Mouse (Mus musculus) urinary bladder, postnatal 4 days (tissue): ENCODE data around the gene Msl1.
A peak's percentile ranks its signal among the peaks of the same experiment; 100 is the strongest.

ENCODE experiments used
- DNase-seq, 2 experiments: peaks; one replicate each; pipeline ENCODE4 v3.0.0; 2021 to 2022; ENCODE audit warnings: low spot score in 2 of 2

Gene Msl1

DNA sequence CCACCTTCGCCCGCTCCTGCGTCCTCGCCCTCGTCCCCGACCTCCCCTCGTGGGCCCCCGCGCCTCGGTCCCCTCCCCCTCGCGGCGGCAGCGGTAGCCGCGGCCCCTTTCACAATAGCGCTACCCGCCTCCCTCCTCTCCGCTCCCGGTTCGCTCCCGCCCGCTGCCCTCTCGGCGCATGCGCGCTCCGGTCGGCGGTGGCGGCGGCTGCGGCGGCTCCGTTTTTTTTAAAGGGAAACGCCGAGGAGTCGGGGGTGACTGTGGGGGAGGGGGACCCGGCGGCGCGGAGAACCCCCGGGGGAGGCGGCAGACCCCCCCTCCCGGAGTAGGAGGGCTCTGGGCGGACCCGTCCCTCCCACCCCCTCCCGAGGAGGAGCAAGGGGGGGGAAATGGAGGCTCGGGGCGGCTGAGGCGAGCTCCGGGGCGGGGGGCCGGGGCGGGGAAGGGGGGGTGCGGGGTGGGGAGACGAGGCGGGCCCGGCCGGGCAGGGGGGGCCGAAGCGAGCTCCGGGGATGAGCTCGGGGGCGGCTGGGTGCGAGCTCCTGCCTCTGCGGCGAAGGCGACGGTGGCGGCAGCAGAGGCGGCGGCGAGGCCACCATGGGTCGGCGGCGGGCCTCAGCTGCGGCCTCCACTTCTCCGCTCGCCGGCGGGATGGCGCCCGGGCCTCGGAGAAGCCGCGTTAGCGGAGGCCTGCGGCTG, at the start of gene Msl1:
Gene Msl1, plus strand, starts transcription at position 502 of the 699 bp plus-strand sequence.
- peak; percentile 88 to 89 for DNase-seq

DNA sequence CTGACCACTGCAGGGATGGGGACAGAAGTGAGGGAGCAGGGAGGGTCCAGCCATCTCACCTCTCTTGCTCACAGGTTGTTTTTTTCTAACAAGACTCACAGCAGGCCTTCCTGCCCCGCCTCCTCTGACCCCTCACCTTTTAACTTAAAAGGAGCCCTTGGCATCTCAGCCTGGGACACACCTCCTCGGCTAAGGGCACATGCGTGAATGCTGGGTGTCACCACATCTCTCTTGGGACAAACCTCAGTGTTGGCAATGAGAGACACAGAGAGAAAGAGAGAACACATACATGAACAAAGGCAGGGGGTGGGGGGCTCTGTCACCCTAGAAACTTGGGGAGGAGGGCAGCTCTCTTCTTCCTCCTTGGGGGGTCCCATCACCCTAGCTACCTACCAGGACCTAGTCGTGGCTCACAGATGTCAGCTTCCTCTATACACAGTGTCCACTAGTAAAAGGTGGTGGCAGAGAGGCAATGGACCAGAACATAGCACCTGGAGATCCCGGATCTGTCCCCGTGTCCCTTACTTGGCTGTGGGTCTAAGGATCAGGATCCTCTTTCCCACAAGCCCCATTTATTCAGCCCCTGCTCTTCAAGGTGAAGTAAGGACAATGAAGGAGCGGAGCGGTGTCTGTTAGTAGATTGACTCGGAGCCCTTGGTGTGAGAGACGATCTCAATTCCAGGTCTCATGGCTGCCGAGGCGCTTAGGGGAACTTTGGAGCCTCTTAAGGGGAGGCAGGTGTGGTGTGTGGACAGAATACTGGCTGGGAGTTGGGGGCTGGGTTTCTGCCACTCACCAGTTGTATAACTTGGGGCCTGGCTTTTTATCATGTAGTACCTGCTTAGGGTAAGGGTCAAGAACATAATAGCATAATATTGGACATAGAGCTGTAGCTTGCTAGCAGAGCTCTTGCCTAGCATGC, 49.1 kb upstream of the Msl1 start:
- no peak for DNase-seq

GRCm38 (mm10) chr11:98746855-98747693, 48.2 kb upstream of the Msl1 start:
- DNase-seq = no peak

DNA sequence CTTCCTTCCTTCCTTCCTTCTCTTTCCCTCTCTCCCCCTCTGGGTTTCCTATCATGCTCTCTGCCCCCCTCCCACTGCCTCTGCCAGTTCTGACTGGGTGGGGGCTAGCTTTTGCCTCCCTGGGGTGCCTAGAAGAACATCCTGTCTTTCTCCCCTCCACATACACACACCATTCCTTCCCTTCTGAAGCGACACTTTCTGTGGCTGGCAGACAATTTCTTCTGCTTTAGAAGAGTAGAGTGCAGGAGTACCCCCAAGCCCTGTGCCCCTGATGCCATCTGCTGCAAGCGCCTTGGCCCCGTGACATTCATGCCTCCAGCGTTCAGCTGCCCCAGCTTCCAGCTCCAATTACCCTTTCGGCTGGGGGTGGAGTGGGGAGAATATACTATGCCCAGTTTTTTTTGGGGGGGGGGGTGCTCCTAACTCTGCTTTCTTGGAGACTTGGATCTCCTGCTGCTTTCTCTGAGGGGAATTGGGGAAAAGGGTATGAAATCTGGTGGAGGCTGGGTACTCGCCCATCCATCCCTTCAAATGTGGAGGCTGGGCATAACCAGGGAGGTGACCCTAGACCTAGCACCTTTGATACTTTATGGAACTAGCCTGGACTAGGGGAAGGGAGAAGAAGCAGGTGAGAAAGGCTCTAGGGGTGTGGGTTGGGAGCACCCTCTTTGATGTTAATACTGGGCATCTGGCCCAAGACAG, 47.4 kb upstream of the Msl1 start:
- no peak for DNase-seq

DNA sequence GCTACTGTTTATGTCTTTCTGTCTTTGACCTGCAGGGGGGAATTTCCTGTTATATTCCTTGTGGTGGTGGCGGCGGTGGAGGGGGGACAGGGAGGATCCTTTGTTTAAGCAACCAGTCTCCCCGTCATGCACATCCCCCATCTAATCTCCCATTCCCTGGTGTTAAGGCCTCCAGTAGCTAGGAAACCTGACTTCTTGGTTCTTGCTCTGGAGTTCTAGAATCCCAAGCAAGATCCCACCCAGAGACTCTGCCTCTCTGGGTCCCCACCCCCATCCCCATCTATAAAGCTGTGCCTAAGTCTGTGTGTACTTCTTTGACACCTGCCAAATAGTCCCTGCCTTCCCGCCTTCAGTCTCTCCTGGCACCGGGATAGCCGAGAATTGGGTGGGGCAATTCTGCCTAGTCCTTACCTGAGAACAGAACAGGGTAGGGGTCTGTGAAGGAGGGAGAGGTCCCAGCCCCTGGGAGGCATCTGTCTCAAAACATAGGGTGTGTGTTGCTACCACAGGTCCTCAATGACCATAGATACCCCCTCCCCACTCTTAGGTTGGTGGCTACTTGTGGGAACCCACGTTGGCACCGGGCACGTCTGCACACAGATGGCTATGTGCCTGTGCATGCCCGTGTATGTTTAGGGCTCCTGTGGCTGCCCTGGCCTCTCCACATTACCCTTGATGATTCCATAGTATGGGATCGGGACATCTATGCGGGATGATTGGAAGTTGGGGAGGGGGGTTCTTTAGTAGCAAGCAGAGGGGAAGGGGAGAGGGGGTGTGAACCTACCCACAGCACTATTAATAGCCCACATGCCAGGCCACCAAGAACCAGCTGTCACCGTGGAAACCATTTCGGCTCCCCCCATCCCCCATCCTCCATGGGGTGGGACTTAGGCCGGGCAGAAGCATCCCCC, 46.6 kb upstream of the Msl1 start:
- DNase-seq = no peak

- no peak for DNase-seq
Observed at GRCm38 (mm10) chr11:98749716-98750115, 45.6 kb upstream of the Msl1 start.

DNA sequence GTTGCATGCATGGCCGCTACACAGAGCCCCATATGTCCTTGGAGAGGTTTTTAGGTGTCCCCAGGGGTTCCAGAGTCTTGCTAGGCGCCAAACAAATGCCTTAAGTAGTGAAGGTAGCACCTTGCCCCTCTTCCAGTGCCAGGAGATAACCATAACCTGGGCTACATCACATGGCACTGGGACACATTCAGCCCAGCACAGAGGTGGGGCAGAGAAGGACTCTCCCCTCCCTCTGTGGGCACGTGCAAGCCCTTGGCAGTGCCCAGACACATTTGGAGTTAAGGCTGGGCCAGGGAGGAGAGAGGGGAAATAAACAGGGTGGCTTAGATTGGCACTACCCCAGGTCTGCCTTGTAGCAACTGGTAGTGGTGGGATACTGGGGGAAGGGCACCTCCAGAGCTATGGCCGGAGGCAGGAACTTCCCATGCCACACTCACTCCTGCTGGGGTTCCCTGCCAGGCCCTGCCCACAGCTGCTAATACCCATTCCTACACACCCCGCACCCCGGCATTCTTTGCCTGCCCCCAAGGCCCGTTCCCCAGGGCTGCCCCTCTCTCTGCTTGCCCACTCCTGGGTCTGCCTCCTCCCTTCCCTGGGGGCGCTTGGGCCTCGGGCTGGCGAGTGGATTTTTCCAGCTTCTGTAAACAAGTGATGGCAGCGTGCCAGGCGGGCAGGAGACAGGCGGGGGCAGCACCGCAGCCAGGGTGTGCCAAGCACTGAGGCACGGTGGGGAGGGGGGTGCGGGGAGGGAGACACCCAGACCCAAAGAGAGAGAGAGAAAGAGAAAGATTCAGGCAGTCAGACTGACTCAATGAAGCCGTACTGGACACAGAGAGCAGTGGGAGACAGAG, 44.7 kb upstream of the Msl1 start:
- DNase-seq = peak in 1 of 2 experiments; percentile 81

- DNase-seq = no peak
Observed at GRCm38 (mm10) chr11:98751221-98751782, 44.0 kb upstream of the Msl1 start.

GRCm38 (mm10) chr11:98752562-98753140, 42.7 kb upstream of the Msl1 start:
- DNase-seq = no peak

DNA sequence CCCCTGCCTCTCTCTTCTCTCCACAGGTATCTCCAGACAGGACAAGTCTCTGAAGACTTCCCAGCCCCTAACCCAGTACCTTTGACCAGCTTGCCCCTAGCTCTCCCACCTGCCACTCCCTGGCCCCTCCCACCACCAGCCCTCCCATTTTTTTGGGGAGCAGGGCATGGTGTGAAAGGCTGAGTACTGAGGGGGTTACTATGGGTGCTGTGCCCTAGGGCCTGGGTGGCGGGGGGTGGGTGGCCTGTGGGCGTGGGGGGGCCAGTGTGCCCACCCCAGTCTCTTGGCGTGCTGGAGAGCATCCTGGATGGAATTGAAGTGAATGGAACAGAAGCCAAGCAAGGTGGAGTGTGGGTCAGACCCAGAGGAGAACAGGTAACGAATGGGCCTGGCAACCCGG, 42.1 kb upstream of the Msl1 start:
- DNase-seq = no peak

GRCm38 (mm10) chr11:98754151-98754620, 41.1 kb upstream of the Msl1 start:
- no peak for DNase-seq

- peak in 1 of 2 experiments; percentile 82 for DNase-seq
Observed at GRCm38 (mm10) chr11:98754621-98755181, 40.6 kb upstream of the Msl1 start.

DNA sequence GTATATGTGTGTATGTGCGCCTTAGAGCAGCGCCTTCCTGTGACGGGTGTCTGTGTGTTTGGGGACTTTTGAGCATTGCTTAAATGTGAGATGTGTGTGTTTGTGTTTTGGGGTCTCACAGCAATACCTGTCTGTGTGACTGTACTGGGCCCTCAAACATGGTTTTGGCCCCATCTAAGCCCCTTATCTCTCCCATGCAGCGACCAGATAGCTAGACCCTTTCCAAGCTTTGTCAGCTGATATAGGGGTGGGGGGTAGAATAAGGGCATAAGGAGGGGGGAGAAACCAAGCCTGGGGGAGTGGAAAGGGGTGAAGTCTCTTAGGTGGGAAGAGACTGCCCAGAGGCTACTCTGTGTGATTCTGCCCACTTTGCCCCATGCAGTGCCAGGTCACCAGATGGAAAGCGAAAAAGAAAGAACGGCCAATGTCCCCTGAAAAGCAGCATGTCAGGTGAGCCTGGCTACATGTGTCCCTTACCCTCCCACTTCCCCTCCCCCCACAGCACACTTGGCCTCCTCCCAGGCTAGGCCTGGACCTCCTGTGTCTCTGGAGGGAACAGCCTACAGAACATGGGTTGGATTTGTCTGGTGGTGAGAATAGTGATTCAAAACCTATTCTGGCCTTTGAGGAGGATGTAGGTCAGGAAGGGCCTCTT, 39.5 kb upstream of the Msl1 start:
- DNase-seq = no peak

- DNase-seq = no peak
Observed at GRCm38 (mm10) chr11:98756711-98757110, 38.6 kb upstream of the Msl1 start.

GRCm38 (mm10) chr11:98761939-98762338, 33.4 kb upstream of the Msl1 start:
- no peak for DNase-seq

DNA sequence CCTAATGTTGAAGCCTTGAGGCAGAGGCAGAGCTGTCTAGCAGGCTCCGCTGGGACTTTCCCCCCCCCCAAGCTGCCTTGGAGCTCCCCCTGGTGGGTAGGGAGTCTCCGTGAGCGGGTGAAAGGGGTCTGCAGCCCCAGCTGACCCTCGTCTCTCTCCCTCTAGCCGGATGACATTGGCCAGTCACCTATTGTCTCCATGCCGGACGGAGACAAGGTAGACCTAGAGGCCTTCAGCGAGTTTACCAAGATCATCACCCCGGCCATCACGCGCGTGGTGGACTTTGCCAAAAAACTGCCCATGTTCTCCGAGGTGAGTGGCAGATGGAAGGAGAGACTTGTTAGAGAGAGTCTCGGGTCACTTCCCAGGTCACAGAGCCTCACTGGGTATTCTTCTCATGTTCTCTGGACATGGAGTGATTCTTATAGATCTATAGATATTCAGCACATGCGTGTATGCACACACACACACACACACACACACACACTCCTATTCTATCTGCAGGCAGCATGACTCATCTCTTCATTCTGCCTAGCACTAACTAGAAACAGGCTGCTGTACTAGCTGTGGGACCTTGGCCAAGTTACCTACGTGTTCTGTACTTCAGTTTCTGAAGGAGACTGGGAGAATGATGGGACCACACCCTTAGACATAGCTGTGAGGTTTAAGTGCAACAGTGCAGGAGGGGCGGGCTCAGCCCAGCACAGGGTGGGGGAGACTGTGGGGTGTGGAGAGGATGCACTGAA, 32.4 kb upstream of the Msl1 start:
- DNase-seq = no peak

DNA sequence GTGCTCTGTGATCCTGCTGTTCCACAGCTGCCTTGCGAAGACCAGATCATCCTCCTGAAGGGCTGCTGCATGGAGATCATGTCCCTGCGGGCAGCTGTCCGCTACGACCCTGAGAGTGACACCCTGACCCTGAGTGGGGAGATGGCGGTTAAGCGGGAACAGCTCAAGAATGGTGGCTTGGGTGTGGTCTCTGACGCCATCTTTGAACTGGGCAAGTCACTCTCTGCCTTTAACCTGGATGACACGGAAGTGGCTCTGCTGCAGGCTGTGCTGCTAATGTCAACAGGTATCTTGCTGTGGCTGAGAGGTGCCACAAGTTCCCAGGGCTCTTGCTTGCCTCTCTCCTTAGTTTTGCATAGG, 31.8 kb upstream of the Msl1 start:
- no peak for DNase-seq
